Mouse (Mus musculus) embryonic facial prominence, embryonic 10.5 days (tissue): ENCODE results near the gene Snx9. TPM values are rescaled to one million over a fixed set of nuclear protein-coding genes. Genes with fewer than 3 reads are reported as not detected.

Experiments
- DNase-seq: peaks from one replicate; pipeline ENCODE4 v3.0.0-alpha.2; 2017; ENCODE audit warnings: low spot score
- H3K27ac ChIP-seq: fragments of 300-500 bp; sonication (generic); replicated peaks from 2 replicates; pipeline ENCODE4 v1.5.1; 2016; ENCODE audit warnings: mild to moderate bottlenecking
- H3K27me3 ChIP-seq: fragments of 300-500 bp; sonication (generic); replicated peaks from 2 replicates; pipeline ENCODE4 v1.6.1; 2016; ENCODE audit warnings: low read depth, mild to moderate bottlenecking; ENCODE audit not compliant: poor library complexity, severe bottlenecking
- H3K36me3 ChIP-seq: fragments of 300-500 bp; sonication (generic); replicated peaks from 2 replicates; pipeline ENCODE4 v1.6.1; 2016; ENCODE audit warnings: mild to moderate bottlenecking, moderate library complexity
- H3K4me1 ChIP-seq: fragments of 300-500 bp; sonication (generic); 2 replicates; pipeline ENCODE4 v1.6.1; 2016
- H3K4me3 ChIP-seq: fragments of 300-500 bp; sonication (generic); 2 replicates; pipeline ENCODE4 v1.5.1; 2016; ENCODE audit warnings: mild to moderate bottlenecking, moderate library complexity
- H3K9me3 ChIP-seq: fragments of 300-500 bp; sonication (generic); 2 replicates; pipeline ENCODE4 v1.6.1; 2016; ENCODE audit warnings: mild to moderate bottlenecking
- WGBS: fragments of 180-500 bp; shearing (Covaris S2); methylation state at CpG from one replicate; pipeline ENCODE4 v1.1.7; 2016; 5-methylcytosine and 5-hydroxymethylcytosine counted together
- polyA plus RNA-seq: library from polyadenylated mRNA; unstranded; fragments of >200 nt; fragmentation: Nextera tagmentation; extraction: Ambion mirVana; gene quantifications from 2 replicates; pipeline ENCODE4 v1.2.1, GENCODE M21; 2016

The Snx9 gene
- polyA plus RNA-seq, 1 experiment from 2014 or later = 19.5 TPM

DNA sequence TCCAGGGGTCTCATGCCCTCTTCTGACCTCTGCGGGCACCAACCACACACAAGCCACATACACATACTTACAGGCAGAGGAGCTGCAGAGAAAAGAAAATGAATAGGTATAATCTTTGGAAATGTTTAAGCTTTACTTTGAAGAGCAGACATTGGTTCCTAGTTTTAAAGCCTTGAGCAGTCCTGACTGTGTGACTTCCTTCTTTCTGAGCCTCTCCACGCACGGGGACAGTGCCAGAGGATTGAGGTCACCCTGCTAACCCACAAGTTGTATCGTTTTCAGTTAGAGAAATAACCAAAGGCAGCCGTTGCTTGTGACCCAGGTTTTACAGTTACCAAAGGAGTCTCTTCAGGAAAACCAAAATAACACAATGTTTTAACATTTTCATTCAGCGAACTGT lies 87.9 kb downstream of the Snx9 start:
- no peak for DNase-seq
- Histone ChIP-seq H3K4me3 (no peak overlapping the region), H3K27ac (no peak overlapping the region), H3K4me1 (peaks cover 2% of the 10 kb centered on the region), H3K27me3 (peaks cover 3% of the 10 kb centered on the region; the same call in 1 of the 2 replicates), H3K36me3 (peaks cover 61% of the 10 kb centered on the region), H3K9me3 (no peaks in the 10 kb centered on the region)
- WGBS = 82% methylated on average over 6 of the region's 6 CpGs

DNA sequence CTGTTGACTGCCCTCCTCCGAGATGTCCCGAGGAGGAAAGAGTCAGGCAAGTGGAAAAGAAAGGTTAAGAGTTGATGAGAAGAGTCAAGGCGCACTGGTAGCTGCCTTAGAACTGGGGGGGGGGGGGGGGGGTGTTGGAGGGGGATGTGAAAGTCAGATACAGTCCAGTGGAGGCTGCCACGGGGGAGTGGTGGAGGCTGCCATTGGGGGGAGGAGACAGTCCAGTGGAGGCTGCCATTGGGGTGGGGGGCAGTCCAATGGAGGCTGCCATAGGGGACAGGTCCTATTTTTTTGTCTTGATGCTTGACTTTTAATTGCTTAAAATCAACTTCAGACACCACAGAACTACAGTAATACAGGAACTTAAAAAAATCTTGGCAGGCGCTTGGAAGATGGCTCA lies 91.0 kb downstream of the Snx9 start:
- WGBS = 83% methylated on average over 5 of the region's 5 CpGs
- Histone ChIP-seq H3K27me3 (peaks cover 16% of the 10 kb centered on the region), H3K9me3 (no peaks in the 10 kb centered on the region), H3K36me3 (peaks cover 35% of the 10 kb centered on the region), H3K4me3 (no peak overlapping the region), H3K4me1 (peaks cover 23% of the 10 kb centered on the region), H3K27ac (no peak overlapping the region)
- no peak for DNase-seq

DNA sequence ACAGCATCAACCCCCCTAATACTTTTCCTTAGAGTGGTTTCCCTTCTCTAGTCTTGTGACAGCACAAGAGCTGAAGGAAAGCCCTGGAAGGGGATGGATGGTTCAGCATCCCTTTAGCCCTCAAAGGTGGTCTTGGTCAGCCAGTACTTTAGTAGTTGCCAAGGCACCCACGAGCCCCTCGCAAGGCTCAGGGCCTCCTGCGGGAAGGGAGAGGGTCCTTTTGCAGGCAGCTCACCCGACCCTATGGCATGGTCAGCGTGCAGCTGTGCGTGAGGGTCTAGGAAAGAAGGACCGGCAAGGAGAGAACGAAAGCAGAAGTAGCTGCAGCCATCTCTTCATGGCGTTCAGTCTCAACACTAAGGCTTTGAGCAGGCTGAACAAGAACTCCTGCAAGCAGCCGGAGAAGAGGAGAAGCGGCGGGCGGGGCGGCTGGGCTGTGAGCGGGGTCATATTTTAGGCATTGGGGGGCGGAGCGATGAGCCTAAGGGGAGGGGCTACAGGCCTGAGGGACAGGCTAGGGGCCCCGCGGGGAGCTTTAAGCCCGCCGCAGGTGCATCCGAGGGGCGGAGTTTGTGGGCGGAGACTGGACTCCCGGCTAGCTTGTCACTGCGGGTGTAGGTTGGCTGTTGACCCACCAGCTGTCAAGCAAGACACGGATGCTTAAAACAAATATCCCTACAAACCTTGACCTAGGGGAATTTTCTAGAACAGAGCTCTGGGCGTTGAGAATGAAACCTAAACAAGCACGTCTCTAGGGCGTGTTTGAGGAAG lies 93.6 kb downstream of the Snx9 start:
- Histone ChIP-seq H3K27ac (peak overlapping the region; percentile 70), H3K4me3 (peak overlapping the region; percentile 52), H3K9me3 (no peaks in the 10 kb centered on the region), H3K4me1 (peaks cover 23% of the 10 kb centered on the region), H3K36me3 (peaks cover 9% of the 10 kb centered on the region; the same call in 1 of the 2 replicates), H3K27me3 (peaks cover 42% of the 10 kb centered on the region)
- DNase-seq = peak; percentile 90
- WGBS = 2% methylated on average over 30 of the region's 30 CpGs

DNA sequence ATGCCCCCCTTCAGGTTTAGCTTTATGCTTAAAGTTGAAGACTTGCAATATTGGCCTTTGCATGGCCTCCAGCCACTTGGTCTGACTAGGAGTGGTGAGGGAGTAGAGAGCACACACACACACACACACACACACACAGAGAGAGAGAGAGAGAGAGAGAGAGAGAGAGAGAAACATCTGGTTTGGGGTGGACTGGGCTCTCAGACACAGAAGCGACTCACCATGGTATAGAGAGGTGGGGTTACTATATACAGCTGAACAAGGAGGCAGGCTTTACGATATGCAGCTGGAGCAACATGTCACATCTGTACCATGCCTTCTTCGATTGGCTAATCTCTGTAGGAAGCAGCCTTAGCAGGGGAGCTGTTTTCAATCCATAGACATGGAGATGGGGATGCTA lies 94.6 kb downstream of the Snx9 start:
- 59% methylated on average over 3 of the region's 3 CpGs for WGBS
- Histone ChIP-seq H3K4me3 (peak overlapping the region; percentile 52; the same call in 1 of the 2 replicates), H3K9me3 (no peaks in the 10 kb centered on the region), H3K27ac (no peak overlapping the region), H3K4me1 (peaks cover 26% of the 10 kb centered on the region), H3K36me3 (peaks cover 5% of the 10 kb centered on the region; the same call in 1 of the 2 replicates), H3K27me3 (peaks cover 51% of the 10 kb centered on the region)
- DNase-seq = no peak

DNA sequence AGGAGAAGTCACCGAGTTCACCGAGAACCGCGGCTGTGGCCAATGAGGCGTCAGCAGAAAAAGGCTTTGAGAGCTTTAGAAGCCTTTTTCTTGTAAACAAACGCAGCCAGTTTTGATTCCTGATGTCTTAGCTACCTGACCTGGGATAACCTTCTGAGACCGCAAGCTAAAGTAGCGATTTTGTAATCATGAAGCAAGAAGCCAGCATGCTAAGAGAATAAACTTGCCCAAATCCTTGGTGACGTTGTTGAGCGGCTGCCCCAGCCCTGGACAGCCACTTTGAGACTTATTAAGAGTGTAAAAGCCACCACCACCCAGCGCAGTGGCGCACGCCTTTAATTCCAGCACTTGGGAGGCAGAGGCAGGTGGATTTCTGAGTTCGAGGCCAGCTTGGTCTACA lies 95.1 kb downstream of the Snx9 start:
- DNase-seq = no peak
- Histone ChIP-seq H3K36me3 (peaks cover 2% of the 10 kb centered on the region; the same call in 1 of the 2 replicates), H3K27ac (no peak overlapping the region), H3K9me3 (no peaks in the 10 kb centered on the region), H3K27me3 (peaks cover 57% of the 10 kb centered on the region), H3K4me1 (peaks cover 32% of the 10 kb centered on the region), H3K4me3 (no peak overlapping the region)
- WGBS = 68% methylated on average over 14 of the region's 14 CpGs

DNA sequence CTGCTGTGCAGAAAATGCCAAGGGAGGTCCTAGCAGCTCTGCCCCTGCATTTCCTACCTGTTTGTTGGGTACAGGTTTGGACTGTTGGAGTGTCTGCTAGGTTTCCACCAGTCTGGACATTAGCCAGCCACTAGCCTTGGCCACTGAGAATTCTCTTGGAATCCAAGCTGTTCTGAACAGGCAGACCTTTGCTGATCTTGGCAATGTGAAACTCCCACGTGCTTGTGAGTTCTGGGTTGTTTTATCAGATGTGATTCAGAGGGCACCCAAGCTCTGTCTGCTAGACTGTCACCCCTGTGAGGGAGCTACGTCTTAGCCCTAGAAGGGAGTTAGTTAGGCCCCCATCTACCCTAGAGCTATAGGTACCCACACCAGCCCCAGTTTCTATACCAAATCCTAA lies 96.3 kb downstream of the Snx9 start:
- Histone ChIP-seq H3K27ac (no peak overlapping the region), H3K36me3 (no peaks in the 10 kb centered on the region), H3K4me3 (no peak overlapping the region), H3K9me3 (no peaks in the 10 kb centered on the region), H3K4me1 (peaks cover 38% of the 10 kb centered on the region), H3K27me3 (peaks cover 69% of the 10 kb centered on the region)
- no peak for DNase-seq
- WGBS = 72% methylated on average over 2 of the region's 2 CpGs

DNA sequence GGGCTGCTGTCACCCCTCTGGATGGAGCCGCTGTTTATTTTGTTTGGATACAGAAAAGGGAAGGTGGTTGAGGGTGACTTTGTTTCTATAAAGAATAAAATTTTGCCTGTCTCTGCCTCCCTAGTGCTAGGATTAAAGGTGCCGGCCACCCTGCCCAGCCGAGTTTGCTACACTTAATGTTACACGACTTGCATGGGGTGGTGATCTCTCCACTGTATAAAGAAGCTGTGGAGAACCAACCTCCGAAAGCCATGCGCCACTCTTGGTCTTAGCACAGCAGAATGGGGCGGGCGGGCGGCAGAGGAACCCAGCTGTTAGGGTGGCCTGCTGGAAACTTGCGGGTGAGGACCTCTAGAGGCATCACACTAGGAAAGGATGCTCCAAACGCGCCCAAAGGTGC lies 98.7 kb downstream of the Snx9 start:
- Histone ChIP-seq H3K27ac (no peak overlapping the region), H3K36me3 (no peaks in the 10 kb centered on the region), H3K9me3 (no peaks in the 10 kb centered on the region), H3K27me3 (peaks cover 74% of the 10 kb centered on the region), H3K4me1 (peaks cover 28% of the 10 kb centered on the region), H3K4me3 (no peak overlapping the region)
- WGBS = 58% methylated on average over 12 of the region's 12 CpGs
- DNase-seq = no peak

DNA sequence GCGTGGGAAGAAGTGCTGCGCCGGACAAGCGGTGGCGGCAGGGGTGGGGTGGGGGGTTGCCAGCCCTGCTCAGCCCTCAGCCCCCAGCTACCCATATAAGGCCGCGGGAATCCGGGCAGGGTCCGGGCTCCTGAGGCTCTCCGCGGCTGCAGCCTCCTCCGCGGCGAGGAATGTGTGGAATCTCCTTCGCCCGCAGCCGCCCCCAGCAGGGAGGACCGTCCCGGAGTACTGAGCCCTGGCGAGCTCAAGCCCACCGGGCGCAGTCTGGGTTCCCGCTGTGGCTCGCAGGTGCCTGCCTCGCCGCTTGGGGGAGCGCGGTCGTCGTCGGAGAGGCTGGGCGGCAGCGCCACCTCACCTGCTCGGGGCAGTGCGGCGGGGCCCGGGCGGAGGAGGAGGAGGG lies 99.7 kb downstream of the Snx9 start:
- DNase-seq = peak; percentile 91
- Histone ChIP-seq H3K27me3 (peaks cover 69% of the 10 kb centered on the region), H3K4me1 (peaks cover 19% of the 10 kb centered on the region), H3K27ac (peak overlapping the region; percentile 84; the same call in 1 of the 2 replicates), H3K4me3 (peak overlapping the region; percentile 70), H3K9me3 (no peaks in the 10 kb centered on the region), H3K36me3 (no peaks in the 10 kb centered on the region)
- 2% methylated on average over 34 of the region's 38 CpGs for WGBS

DNA sequence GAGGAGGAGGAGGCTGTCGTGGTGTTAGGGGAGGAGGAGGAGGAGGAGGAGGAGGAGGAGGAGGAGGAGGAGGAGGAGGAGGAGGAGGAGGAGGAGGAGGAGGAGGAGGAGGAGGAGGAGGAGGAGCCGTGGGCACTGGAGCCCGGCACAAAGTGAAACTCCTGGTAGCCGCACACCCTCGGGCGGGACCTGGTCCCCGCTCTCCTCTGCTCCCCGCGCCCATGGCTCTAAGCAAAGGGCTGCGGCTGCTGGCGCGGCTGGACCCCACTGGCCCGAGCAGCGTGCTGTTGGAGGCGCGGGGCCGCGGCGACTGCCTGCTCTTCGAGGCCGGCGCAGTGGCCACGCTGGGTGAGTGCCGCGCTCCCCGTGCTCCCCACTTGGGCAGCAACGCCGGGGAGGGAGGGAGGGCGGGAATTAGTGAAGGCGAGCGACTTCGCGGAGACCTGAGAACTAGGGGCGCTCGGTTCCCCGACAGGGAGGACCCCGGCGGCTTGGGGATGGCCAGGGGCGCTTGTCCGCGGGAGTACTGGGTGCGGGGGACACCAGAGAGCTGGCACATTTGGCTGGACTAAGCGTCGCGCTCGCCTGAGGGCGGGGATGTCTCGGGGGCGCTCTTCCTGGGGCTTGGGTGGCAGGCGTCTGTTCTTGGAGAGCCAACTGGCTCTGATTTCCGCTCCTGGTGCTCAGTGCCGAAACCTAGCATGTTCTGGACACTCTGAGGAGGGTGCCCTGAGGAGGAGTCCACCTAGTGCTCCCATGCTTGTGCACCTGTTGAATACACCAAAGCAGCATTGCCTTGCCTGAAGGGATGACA lies 100.3 kb downstream of the Snx9 start, which contains the start of gene Synj2:
Gene Synj2, plus strand, starts transcription at position 51 of the 814 bp plus-strand sequence.
- under 1% methylated on average over 50 of the region's 52 CpGs for WGBS
- H3K9me3 ChIP-seq = no peaks in the 10 kb centered on the region
- peaks cover 63% of the 10 kb centered on the region for H3K27me3 ChIP-seq
- no peaks in the 10 kb centered on the region for H3K36me3 ChIP-seq
- H3K4me3 ChIP-seq = peak within 1 kb of the TSS; percentile 70
- DNase-seq = peak; percentile 78
- H3K4me1 ChIP-seq = peaks cover 15% of the 10 kb centered on the region
- peak within 1 kb of the TSS; percentile 84 for H3K27ac ChIP-seq

DNA sequence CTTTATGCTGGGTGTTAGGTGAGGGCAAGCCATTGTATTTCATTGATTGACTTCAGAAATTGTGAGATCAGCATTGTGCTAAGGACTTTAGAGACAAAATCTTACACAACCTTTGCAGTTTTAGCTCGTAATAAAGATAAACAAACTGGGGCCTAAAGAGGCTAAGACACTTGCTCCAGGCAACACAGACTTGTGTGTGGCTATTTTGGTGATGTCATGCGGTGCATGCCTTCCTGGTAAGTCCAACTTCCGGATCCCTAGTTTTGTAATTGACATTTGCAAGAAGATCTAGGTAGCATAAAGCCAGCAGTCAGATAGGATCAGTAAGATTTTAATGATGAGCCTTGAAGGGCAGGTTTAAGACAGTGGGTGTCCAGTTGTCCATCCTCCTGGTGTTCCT lies 101.0 kb downstream of the Snx9 start:
- 77% methylated on average over 3 of the region's 3 CpGs for WGBS
- no peak overlapping the region for H3K4me3 ChIP-seq
- no peak for DNase-seq
- peaks cover 15% of the 10 kb centered on the region for H3K4me1 ChIP-seq
- peaks cover 62% of the 10 kb centered on the region for H3K27me3 ChIP-seq
- no peak overlapping the region for H3K27ac ChIP-seq
- H3K36me3 ChIP-seq = no peaks in the 10 kb centered on the region
- H3K9me3 ChIP-seq = no peaks in the 10 kb centered on the region

DNA sequence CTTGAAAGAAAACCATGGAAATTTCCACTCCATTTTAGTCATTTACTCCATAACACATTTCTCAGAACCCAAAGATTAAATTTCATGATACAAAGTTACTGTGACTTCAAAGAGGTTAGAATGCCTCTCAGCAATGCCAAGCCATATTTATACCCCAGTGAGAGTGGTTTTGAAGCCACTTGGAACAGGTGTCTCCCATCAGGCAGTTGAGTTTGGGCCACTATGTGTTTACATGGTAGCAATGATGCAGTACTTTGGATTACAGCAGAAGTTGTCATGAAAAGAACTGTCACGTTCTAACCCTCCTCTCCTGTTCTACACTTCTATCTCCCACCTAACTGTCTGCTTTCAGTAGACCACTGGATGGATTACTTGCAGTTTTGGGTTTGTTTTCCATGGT lies 101.9 kb downstream of the Snx9 start:
- WGBS = 82% methylated on average over 1 of the region's 1 CpGs
- DNase-seq = no peak
- no peak overlapping the region for H3K4me3 ChIP-seq
- H3K36me3 ChIP-seq = no peaks in the 10 kb centered on the region
- peaks cover 53% of the 10 kb centered on the region for H3K27me3 ChIP-seq
- no peaks in the 10 kb centered on the region for H3K9me3 ChIP-seq
- H3K4me1 ChIP-seq = peaks cover 15% of the 10 kb centered on the region
- no peak overlapping the region for H3K27ac ChIP-seq

DNA sequence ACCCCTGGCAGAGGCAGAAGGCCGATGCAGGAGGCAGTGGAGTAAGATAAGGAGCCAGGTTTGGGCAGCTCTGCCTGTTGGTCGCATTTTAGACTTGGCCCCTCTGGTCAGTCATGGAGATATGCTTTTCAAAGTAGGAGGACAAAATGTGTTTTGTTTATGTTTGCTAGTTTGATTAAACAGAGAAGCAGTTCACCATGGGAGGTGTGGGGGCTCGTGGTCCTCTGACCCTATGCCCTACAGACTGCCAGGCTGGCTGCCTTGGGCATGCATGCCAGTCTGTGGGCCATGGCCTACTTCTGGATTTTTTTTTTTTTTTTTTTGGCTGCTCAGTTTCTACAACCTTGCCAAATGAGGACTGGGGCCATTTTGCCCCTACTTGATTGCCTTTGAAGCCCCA lies 105.9 kb downstream of the Snx9 start:
- Histone ChIP-seq H3K36me3 (no peaks in the 10 kb centered on the region), H3K4me3 (no peak overlapping the region), H3K27me3 (peaks cover 13% of the 10 kb centered on the region), H3K9me3 (no peaks in the 10 kb centered on the region), H3K27ac (no peak overlapping the region), H3K4me1 (no peaks in the 10 kb centered on the region)
- DNase-seq = no peak
- WGBS = 76% methylated on average over 3 of the region's 3 CpGs
